Mouse (Mus musculus) hindbrain, embryonic 10.5 days (tissue): Measurements from ENCODE around the gene Mpp6. TPM values are rescaled to one million over a fixed set of nuclear protein-coding genes. Genes with fewer than 3 reads are reported as not detected.

Experiments
- DNase-seq: peaks from one replicate; pipeline ENCODE4 v3.0.0-alpha.2; 2017; ENCODE audit warnings: low spot score
- H3K27ac ChIP-seq: fragments of 300-500 bp; sonication (generic); 2 replicates; pipeline ENCODE4 v1.5.1; 2016; ENCODE audit warnings: mild to moderate bottlenecking, moderate library complexity
- H3K27me3 ChIP-seq: fragments of 300-500 bp; sonication (generic); 2 replicates; pipeline ENCODE4 v1.6.1; 2016; ENCODE audit warnings: mild to moderate bottlenecking; ENCODE audit not compliant: poor library complexity, insufficient read depth, severe bottlenecking
- H3K36me3 ChIP-seq: fragments of 300-500 bp; sonication (generic); 2 replicates; pipeline ENCODE4 v1.6.1; 2016; ENCODE audit warnings: mild to moderate bottlenecking, moderate library complexity
- H3K4me1 ChIP-seq: fragments of 300-500 bp; sonication (generic); replicated peaks from 2 replicates; pipeline ENCODE4 v1.6.1; 2016; ENCODE audit warnings: mild to moderate bottlenecking
- H3K4me3 ChIP-seq: fragments of 300-500 bp; sonication (generic); 2 replicates; pipeline ENCODE4 v1.5.1; 2016; ENCODE audit warnings: mild to moderate bottlenecking, moderate library complexity
- H3K9me3 ChIP-seq: fragments of 300-500 bp; sonication (generic); 2 replicates; pipeline ENCODE4 v1.6.1; 2016; ENCODE audit warnings: mild to moderate bottlenecking, moderate library complexity
- WGBS: fragments of 180-500 bp; shearing (Covaris S2); methylation state at CpG from one replicate; pipeline ENCODE4 v1.1.7; 2016; 5-methylcytosine and 5-hydroxymethylcytosine counted together
- polyA plus RNA-seq: library from polyadenylated mRNA; unstranded; fragments of >200 nt; fragmentation: Nextera tagmentation; extraction: Ambion mirVana; gene quantifications from 2 replicates; pipeline ENCODE4 v1.2.1, GENCODE M21; 2016

The Mpp6 gene
- polyA plus RNA-seq: 51.3 and 64.8 TPM in 2 replicates

GRCm38 (mm10) chr6:50109757-50110378 is at the start of gene Mpp6:
TSS of gene Mpp6 (plus strand) at chr6:50110241.
- H3K9me3 ChIP-seq: no peaks in the 10 kb centered on the region
- H3K4me3 ChIP-seq: peak within 1 kb of the TSS; percentile 84
- peaks cover 14% of the 10 kb centered on the region for H3K27me3 ChIP-seq
- H3K36me3 ChIP-seq: no peaks in the 10 kb centered on the region
- H3K27ac ChIP-seq: peak within 1 kb of the TSS; percentile 95
- H3K4me1 ChIP-seq: peaks cover 32% of the 10 kb centered on the region
- WGBS: under 1% methylated on average over 73 of the region's 74 CpGs
- peak; percentile 92 for DNase-seq

GRCm38 (mm10) chr6:50066172-50066571 is 43.9 kb upstream of the Mpp6 start:
- H3K27ac ChIP-seq: no peak overlapping the region
- WGBS: 85% methylated on average over 6 of the region's 6 CpGs
- H3K4me3 ChIP-seq: no peak overlapping the region
- no peaks in the 10 kb centered on the region for H3K9me3 ChIP-seq
- no peaks in the 10 kb centered on the region for H3K4me1 ChIP-seq
- no peaks in the 10 kb centered on the region for H3K27me3 ChIP-seq
- DNase-seq: no peak
- no peaks in the 10 kb centered on the region for H3K36me3 ChIP-seq

GRCm38 (mm10) chr6:50068490-50068889 is 41.6 kb upstream of the Mpp6 start:
- Histone ChIP-seq H3K4me1 (no peaks in the 10 kb centered on the region), H3K9me3 (no peaks in the 10 kb centered on the region), H3K4me3 (no peak overlapping the region), H3K36me3 (no peaks in the 10 kb centered on the region), H3K27me3 (no peaks in the 10 kb centered on the region), H3K27ac (no peak overlapping the region)
- no peak for DNase-seq

GRCm38 (mm10) chr6:50075248-50075647 is 34.8 kb upstream of the Mpp6 start:
- Histone ChIP-seq H3K4me3 (no peak overlapping the region), H3K36me3 (no peaks in the 10 kb centered on the region), H3K4me1 (no peaks in the 10 kb centered on the region), H3K27me3 (no peaks in the 10 kb centered on the region), H3K27ac (no peak overlapping the region), H3K9me3 (no peaks in the 10 kb centered on the region)
- 88% methylated on average over 3 of the region's 3 CpGs for WGBS
- no peak for DNase-seq

GRCm38 (mm10) chr6:50076473-50076872 is 33.6 kb upstream of the Mpp6 start:
- DNase-seq: no peak
- 60% methylated on average over 2 of the region's 2 CpGs for WGBS
- no peaks in the 10 kb centered on the region for H3K9me3 ChIP-seq
- no peaks in the 10 kb centered on the region for H3K27me3 ChIP-seq
- H3K36me3 ChIP-seq: no peaks in the 10 kb centered on the region
- H3K4me1 ChIP-seq: no peaks in the 10 kb centered on the region
- H3K4me3 ChIP-seq: no peak overlapping the region
- no peak overlapping the region for H3K27ac ChIP-seq

- H3K27ac ChIP-seq: no peak overlapping the region
- 87% methylated on average over 7 of the region's 7 CpGs for WGBS
- DNase-seq: no peak
Measured at GRCm38 (mm10) chr6:50080431-50080830, 29.6 kb upstream of the Mpp6 start.

GRCm38 (mm10) chr6:50085206-50085605 is 24.8 kb upstream of the Mpp6 start:
- Histone ChIP-seq H3K36me3 (no peaks in the 10 kb centered on the region), H3K4me1 (no peaks in the 10 kb centered on the region), H3K9me3 (no peaks in the 10 kb centered on the region), H3K4me3 (no peak overlapping the region), H3K27me3 (no peaks in the 10 kb centered on the region), H3K27ac (no peak overlapping the region)
- no peak for DNase-seq
- 74% methylated on average over 4 of the region's 4 CpGs for whole genome bisulfite sequencing

More at GRCm38 (mm10) chr6:50080431-50080830, 29.6 kb upstream of the Mpp6 start:
- H3K4me3 ChIP-seq: no peak overlapping the region
- no peaks in the 10 kb centered on the region for H3K36me3 ChIP-seq
- H3K9me3 ChIP-seq: no peaks in the 10 kb centered on the region
- no peaks in the 10 kb centered on the region for H3K27me3 ChIP-seq
- H3K4me1 ChIP-seq: no peaks in the 10 kb centered on the region

- Histone ChIP-seq H3K36me3 (no peaks in the 10 kb centered on the region), H3K27me3 (no peaks in the 10 kb centered on the region), H3K27ac (no peak overlapping the region), H3K4me1 (no peaks in the 10 kb centered on the region), H3K4me3 (no peak overlapping the region), H3K9me3 (no peaks in the 10 kb centered on the region)
- 89% methylated on average over 5 of the region's 5 CpGs for WGBS
- DNase-seq: no peak
Measured at GRCm38 (mm10) chr6:50089333-50089732, 20.7 kb upstream of the Mpp6 start.

- Histone ChIP-seq H3K27ac (no peak overlapping the region), H3K9me3 (no peaks in the 10 kb centered on the region), H3K27me3 (no peaks in the 10 kb centered on the region), H3K4me1 (no peaks in the 10 kb centered on the region), H3K4me3 (no peak overlapping the region), H3K36me3 (no peaks in the 10 kb centered on the region)
- WGBS: 88% methylated on average over 7 of the region's 7 CpGs
- DNase-seq: no peak
Measured at GRCm38 (mm10) chr6:50090221-50090620, 19.8 kb upstream of the Mpp6 start.

GRCm38 (mm10) chr6:50091462-50092154 is 18.4 kb upstream of the Mpp6 start:
- 76% methylated on average over 7 of the region's 7 CpGs for WGBS
- H3K4me1 ChIP-seq: no peaks in the 10 kb centered on the region

GRCm38 (mm10) chr6:50109201-50109756 is 762 bp upstream of the Mpp6 start:
- 4% methylated on average over 15 of the region's 15 CpGs for WGBS
- H3K36me3 ChIP-seq: no peaks in the 10 kb centered on the region
- H3K4me1 ChIP-seq: peaks cover 32% of the 10 kb centered on the region
- DNase-seq: no peak
- H3K27ac ChIP-seq: peak overlapping the region; percentile 95
- peaks cover 14% of the 10 kb centered on the region for H3K27me3 ChIP-seq
- no peaks in the 10 kb centered on the region for H3K9me3 ChIP-seq
- H3K4me3 ChIP-seq: peak overlapping the region; percentile 84

More at GRCm38 (mm10) chr6:50091462-50092154, 18.4 kb upstream of the Mpp6 start:
- no peak for DNase-seq
- Histone ChIP-seq H3K36me3 (no peaks in the 10 kb centered on the region), H3K27me3 (no peaks in the 10 kb centered on the region), H3K27ac (no peak overlapping the region), H3K9me3 (no peaks in the 10 kb centered on the region), H3K4me3 (no peak overlapping the region)

GRCm38 (mm10) chr6:50110379-50110941 is 419 bp downstream of the Mpp6 start:
- H3K27me3 ChIP-seq: peaks cover 14% of the 10 kb centered on the region
- H3K9me3 ChIP-seq: no peaks in the 10 kb centered on the region
- peak overlapping the region; percentile 84 for H3K4me3 ChIP-seq
- under 1% methylated on average over 71 of the region's 72 CpGs for WGBS
- peaks cover 32% of the 10 kb centered on the region for H3K4me1 ChIP-seq
- H3K27ac ChIP-seq: peak overlapping the region; percentile 95
- DNase-seq: peak; percentile 59
- no peaks in the 10 kb centered on the region for H3K36me3 ChIP-seq

- Histone ChIP-seq H3K27ac (peak overlapping the region; percentile 95), H3K9me3 (no peaks in the 10 kb centered on the region), H3K4me3 (peak overlapping the region; percentile 84), H3K4me1 (peaks cover 32% of the 10 kb centered on the region), H3K27me3 (peaks cover 14% of the 10 kb centered on the region), H3K36me3 (no peaks in the 10 kb centered on the region)
- DNase-seq: peak; percentile 5
- WGBS: 10% methylated on average over 6 of the region's 6 CpGs
Measured at GRCm38 (mm10) chr6:50111111-50111655, 1.1 kb downstream of the Mpp6 start.
